Mouse (Mus musculus) myocyte (in vitro differentiated cells): ENCODE measurements at regions not wholly inside any gene's neighbourhood (a gene's known extent, or its start where the extent isn't known, plus 50 kb on each side); places are given as distances from the start of the nearest gene placed in this dataset.

Experiments used
- H3K27me3 ChIP-seq: one replicate; pipeline ENCODE4 v1.6.1; 2011; ENCODE audit not compliant: control insufficient read depth, insufficient read depth, insufficient read length
- H3K36me3 ChIP-seq: one replicate; pipeline ENCODE4 v1.6.1; 2011; ENCODE audit not compliant: control insufficient read depth, insufficient read depth
- H3K4me2 ChIP-seq: one replicate; pipeline ENCODE4 v1.6.1; 2011; ENCODE audit warnings: low read depth, control low read depth
- H3K4me3 ChIP-seq: one replicate; pipeline ENCODE4 v1.5.1; 2011; ENCODE audit warnings: mild to moderate bottlenecking, control low read depth, moderate library complexity
- H3K79me2 ChIP-seq: one replicate; pipeline ENCODE4 v1.6.1; 2011; ENCODE audit not compliant: control insufficient read depth, insufficient read depth
- H3ac ChIP-seq: one replicate; pipeline ENCODE4 v1.6.1; 2011; ENCODE audit not compliant: control insufficient read depth, insufficient read length
- CEBPB ChIP-seq: IDR thresholded peaks from 2 replicates; pipeline ENCODE4 v1.6.1; 2011; ENCODE audit warnings: mild to moderate bottlenecking, moderate library complexity; ENCODE audit not compliant: poor library complexity, insufficient read depth, severe bottlenecking
- E2F4 ChIP-seq: IDR thresholded peaks from one replicate; pipeline ENCODE4 v1.6.1; 2011; ENCODE audit warnings: mild to moderate bottlenecking, control low read depth, moderate library complexity; ENCODE audit not compliant: insufficient read depth
- MAX ChIP-seq: IDR thresholded peaks from one replicate; pipeline ENCODE4 v1.6.1; 2011; ENCODE audit warnings: low read depth, mild to moderate bottlenecking, control low read depth
- MYOD1 ChIP-seq, 3 experiments: IDR thresholded peaks; one replicate each; pipeline ENCODE4 v1.6.1; 2011; ENCODE audit warnings: control low read depth in 2 of 3, low read depth in 2 of 3, mild to moderate bottlenecking in 2 of 3, moderate library complexity in 1 of 3; ENCODE audit not compliant: insufficient read length in 2 of 3, control insufficient read depth in 1 of 3
- MYOG ChIP-seq, 3 experiments: IDR thresholded peaks; one replicate each; pipeline ENCODE4 v1.6.1; 2011; ENCODE audit warnings: control low read depth in 2 of 3, low read depth in 2 of 3, mild to moderate bottlenecking in 2 of 3; ENCODE audit not compliant: insufficient read length in 2 of 3, control insufficient read depth in 1 of 3, insufficient read depth in 1 of 3
- POLR2A ChIP-seq: IDR thresholded peaks from one replicate; pipeline ENCODE4 v1.6.1; 2011; ENCODE audit warnings: low read depth, mild to moderate bottlenecking, control low read depth, moderate library complexity; ENCODE audit not compliant: insufficient read length
- POLR2AphosphoS2 ChIP-seq: IDR thresholded peaks from one replicate; pipeline ENCODE4 v1.6.1; 2011; ENCODE audit warnings: low read depth, control low read depth; ENCODE audit not compliant: insufficient read length
- REST ChIP-seq: IDR thresholded peaks from one replicate; pipeline ENCODE4 v1.6.1; 2011; ENCODE audit warnings: mild to moderate bottlenecking, control low read depth, moderate library complexity; ENCODE audit not compliant: insufficient read depth, insufficient read length
- SRF ChIP-seq: IDR thresholded peaks from one replicate; pipeline ENCODE4 v1.6.1; 2011; ENCODE audit warnings: low read depth; ENCODE audit not compliant: control insufficient read depth, insufficient read length
- TCF12 ChIP-seq: IDR thresholded peaks from one replicate; pipeline ENCODE4 v1.6.1; 2011; ENCODE audit warnings: mild to moderate bottlenecking, control low read depth; ENCODE audit not compliant: poor library complexity, insufficient read depth, severe bottlenecking
- TCF3 ChIP-seq: IDR thresholded peaks from one replicate; pipeline ENCODE4 v1.6.1; 2011; ENCODE audit warnings: low read depth, control low read depth; ENCODE audit not compliant: insufficient read length
- USF1 ChIP-seq: IDR thresholded peaks from one replicate; pipeline ENCODE4 v1.6.1; 2011; ENCODE audit warnings: low read depth, mild to moderate bottlenecking, control low read depth, moderate library complexity

DNA sequence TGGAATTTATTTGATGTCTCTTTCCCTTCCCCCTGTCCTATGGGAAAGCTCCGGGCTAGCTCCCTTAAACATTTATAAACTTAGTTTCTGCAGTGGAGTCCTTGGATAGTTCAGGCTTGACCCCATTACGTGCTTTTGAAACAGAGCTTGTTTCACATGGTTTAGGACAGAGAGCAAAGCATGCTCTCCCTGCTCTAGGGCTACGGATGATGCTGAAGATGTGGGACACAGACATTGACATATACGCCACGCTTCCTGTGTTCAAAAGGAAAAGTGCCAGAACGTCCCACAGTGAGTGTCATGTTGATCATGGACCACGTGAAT is 91.3 kb upstream of the Ednra start:
- Histone ChIP-seq H3K27me3 (no peaks in the 10 kb centered on the region), H3K4me2 (no peak overlapping the region), H3K36me3 (no peaks in the 10 kb centered on the region), H3ac (no peak overlapping the region), H3K79me2 (no peaks in the 10 kb centered on the region), H3K4me3 (no peak overlapping the region)
- TF ChIP-seq SRF: no peak
- no peak for TF ChIP-seq MYOG (IDR thresholded peaks at IDR 0.05; ENCODE audit: control insufficient read depth in 1 of 3, insufficient read depth in 1 of 3, insufficient read length in 2 of 3, low read depth in 2 of 3)
- TF ChIP-seq TCF12: no peak
- no peak for TF ChIP-seq TCF3
- TF ChIP-seq MYOD1 (IDR thresholded peaks at IDR 0.05; ENCODE audit: control insufficient read depth in 1 of 3, insufficient read length in 2 of 3, low read depth in 2 of 3): no peak
- TF ChIP-seq CEBPB: no peak
- no peak for TF ChIP-seq USF1
- no peak for TF ChIP-seq POLR2A
- no peak for TF ChIP-seq REST
- TF ChIP-seq MAX: no peak
- TF ChIP-seq POLR2AphosphoS2: no peak
- no peak for TF ChIP-seq E2F4

GRCm38 (mm10) chr8:77816217-77816616 is 92.0 kb upstream of the Ednra start:
- no peak overlapping the region for H3K4me2 ChIP-seq
- H3K27me3 ChIP-seq: no peaks in the 10 kb centered on the region
- TF ChIP-seq POLR2A (no peak), E2F4 (no peak), MAX (no peak)
- no peaks in the 10 kb centered on the region for H3K36me3 ChIP-seq
- no peaks in the 10 kb centered on the region for H3K79me2 ChIP-seq
- H3K4me3 ChIP-seq: no peak overlapping the region
- H3ac ChIP-seq: no peak overlapping the region

DNA sequence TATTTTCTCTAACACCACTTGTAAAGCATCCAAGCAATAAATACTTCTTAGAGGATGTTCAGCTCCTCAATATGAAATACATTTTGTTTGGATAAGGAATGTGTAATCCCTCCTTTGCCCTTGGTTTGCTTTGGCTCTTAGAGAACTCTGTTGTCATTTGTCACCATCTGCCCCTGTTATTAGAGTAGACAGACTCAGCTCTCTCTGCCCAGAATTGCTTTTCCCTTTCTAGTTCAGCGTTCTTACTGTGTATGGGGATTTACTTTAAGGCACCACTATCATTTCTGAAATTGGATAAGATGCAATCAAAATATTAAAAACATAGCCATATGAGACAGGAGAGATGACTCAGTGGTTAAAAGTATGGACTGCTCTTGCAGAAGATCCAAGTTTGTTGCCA is 101.5 kb upstream of the Ednra start:
- Histone ChIP-seq H3K4me2 (peak overlapping the region; percentile 60), H3ac (no peak overlapping the region), H3K27me3 (no peaks in the 10 kb centered on the region), H3K4me3 (no peak overlapping the region), H3K79me2 (no peaks in the 10 kb centered on the region), H3K36me3 (no peaks in the 10 kb centered on the region)
- TF ChIP-seq E2F4: no peak
- TF ChIP-seq POLR2AphosphoS2: no peak
- TF ChIP-seq CEBPB: no peak
- no peak for TF ChIP-seq SRF
- TF ChIP-seq MYOD1 (IDR thresholded peaks at IDR 0.05; ENCODE audit: control insufficient read depth in 1 of 3, insufficient read length in 2 of 3, low read depth in 2 of 3): no peak
- no peak for TF ChIP-seq MYOG (IDR thresholded peaks at IDR 0.05; ENCODE audit: control insufficient read depth in 1 of 3, insufficient read depth in 1 of 3, insufficient read length in 2 of 3, low read depth in 2 of 3)
- no peak for TF ChIP-seq REST
- TF ChIP-seq MAX: no peak
- TF ChIP-seq TCF3: no peak
- TF ChIP-seq USF1: no peak
- TF ChIP-seq TCF12: no peak
- no peak for TF ChIP-seq POLR2A

DNA sequence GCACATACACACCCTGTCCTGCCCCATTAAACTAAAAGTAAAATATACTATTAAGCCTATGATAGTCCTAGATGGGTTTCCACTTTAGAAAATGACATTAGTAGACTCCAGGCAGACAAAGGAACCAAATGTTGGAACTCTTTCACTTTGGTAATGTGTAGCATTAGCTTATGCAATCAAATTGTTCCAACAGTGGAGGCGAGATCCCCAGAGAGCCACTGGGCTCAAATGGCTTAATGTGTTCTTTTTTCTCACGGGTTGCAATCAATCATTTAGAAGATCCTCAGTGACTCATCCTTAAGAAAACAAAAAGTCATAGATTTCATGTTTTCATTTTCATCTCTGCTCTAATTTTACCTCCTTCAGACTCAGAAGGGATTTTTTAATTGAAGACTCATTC is 102.0 kb upstream of the Ednra start:
- Histone ChIP-seq H3ac (no peak overlapping the region), H3K36me3 (no peaks in the 10 kb centered on the region), H3K4me2 (peak overlapping the region; percentile 60), H3K4me3 (no peak overlapping the region), H3K27me3 (no peaks in the 10 kb centered on the region), H3K79me2 (no peaks in the 10 kb centered on the region)
- no peak for TF ChIP-seq USF1
- TF ChIP-seq CEBPB: peak; percentile 82
- TF ChIP-seq E2F4: no peak
- TF ChIP-seq MAX: no peak
- no peak for TF ChIP-seq SRF
- no peak for TF ChIP-seq MYOG (IDR thresholded peaks at IDR 0.05; ENCODE audit: control insufficient read depth in 1 of 3, insufficient read depth in 1 of 3, insufficient read length in 2 of 3, low read depth in 2 of 3)
- no peak for TF ChIP-seq POLR2A
- no peak for TF ChIP-seq POLR2AphosphoS2
- no peak for TF ChIP-seq TCF12

DNA sequence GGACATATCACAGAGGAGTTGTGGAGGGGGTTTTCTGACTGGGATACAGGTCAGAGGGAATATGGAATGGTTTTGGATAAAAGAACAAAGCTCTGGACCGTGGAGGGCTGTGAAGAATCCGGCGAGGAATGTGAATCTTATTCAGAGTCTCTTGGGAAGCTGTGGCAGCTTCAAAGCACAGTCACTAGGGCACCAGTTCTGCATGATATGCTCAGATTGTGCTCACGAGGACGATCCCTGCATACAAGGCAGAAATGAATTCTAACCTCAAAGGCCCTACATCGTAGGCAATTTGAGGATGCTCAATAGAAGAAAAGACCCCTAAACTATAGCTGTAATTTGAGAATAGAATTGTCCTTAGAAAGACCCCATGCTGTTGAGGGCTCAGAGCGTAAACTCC is 103.8 kb upstream of the Ednra start:
- no peaks in the 10 kb centered on the region for H3K79me2 ChIP-seq
- no peak for TF ChIP-seq E2F4
- TF ChIP-seq TCF12: no peak
- no peak for TF ChIP-seq TCF3
- no peak for TF ChIP-seq POLR2AphosphoS2
- no peak for TF ChIP-seq MYOG (IDR thresholded peaks at IDR 0.05; ENCODE audit: control insufficient read depth in 1 of 3, insufficient read depth in 1 of 3, insufficient read length in 2 of 3, low read depth in 2 of 3)
- no peak for TF ChIP-seq CEBPB
- TF ChIP-seq SRF: no peak
- TF ChIP-seq MYOD1 (IDR thresholded peaks at IDR 0.05; ENCODE audit: control insufficient read depth in 1 of 3, insufficient read length in 2 of 3, low read depth in 2 of 3): no peak
- no peak for TF ChIP-seq REST
- no peak for TF ChIP-seq MAX
- no peak for TF ChIP-seq USF1
- no peak for TF ChIP-seq POLR2A
- H3ac ChIP-seq: no peak overlapping the region
- H3K27me3 ChIP-seq: no peaks in the 10 kb centered on the region
- no peaks in the 10 kb centered on the region for H3K36me3 ChIP-seq
- H3K4me2 ChIP-seq: no peak overlapping the region
- H3K4me3 ChIP-seq: no peak overlapping the region
